ENCODE assay signal across 9 mouse cellular contexts in genomic region chr9:49961965-49962364, GRCm38 (mm10).
A peak's percentile ranks its signal among the peaks of the same experiment; 100 is the strongest.
DNase-seq lines count a peak whose midpoint lies in the region; ATAC-seq lines count a peak whose summit lies in the region.
"Had no signal": no experiment of that assay in that cellular context is flagged by ENCODE, and none has a peak within 500 bp of the region (broad histone marks: within the 10 kb centered on the region; RNA-seq: fewer than 3 reads in every experiment).

No protein-coding gene starts in this region.

- H3K9ac ChIP-seq in kidney, embryonic 15.5 days: no peak overlapping the region
- H3K9ac ChIP-seq: liver, embryonic 14.5 days had no signal

- peaks cover 48% of the 10 kb centered on the region for H3K4me1 ChIP-seq in kidney, embryonic 15.5 days

- 26% methylated on average over 3 of the region's 3 CpGs for WGBS in kidney, embryonic 15.5 days

- no peak overlapping the region for H3K4me3 ChIP-seq in kidney, embryonic 15.5 days (replicated peaks)

- intact Hi-C loops in left cerebral cortex, postnatal 36 days (cut with DNase I): no loop called here

- no peaks in the 10 kb centered on the region for H3K36me3 ChIP-seq in kidney, embryonic 15.5 days

- ATAC-seq in kidney, embryonic 15.5 days (replicated peaks; ENCODE audit: low FRiP score): peak; percentile 78

- peak; percentile 46 to 79 for DNase-seq in adrenal gland, adult (ENCODE audit: inconsistent age in 2 of 2, low spot score in 1 of 2)
- no peak for DNase-seq in adrenal gland, postnatal 4 days (ENCODE audit: low spot score in 2 of 2)
- peak; percentile 49 for DNase-seq in right cerebral cortex, postnatal 10 days (ENCODE audit: low spot score in 2 of 2)
- DNase-seq in right cerebral cortex, postnatal 14 days: no peak
- DNase-seq in retina, embryonic 14.5 days (ENCODE audit: low spot score): peak; percentile 73
- no peak for DNase-seq in left cerebral cortex, postnatal 36 days (ENCODE audit: low spot score in 2 of 2)
- no peak for DNase-seq in heart, adult 18-20 months

- no peaks in the 10 kb centered on the region for H3K27me3 ChIP-seq in kidney, embryonic 15.5 days

- H3K4me2 ChIP-seq in kidney, embryonic 15.5 days: peak overlapping the region; percentile 2; the same call in 1 of the 2 replicates

- peak overlapping the region; percentile 61 for H3K27ac ChIP-seq in kidney, embryonic 15.5 days
- H3K27ac ChIP-seq: liver, embryonic 14.5 days had no signal

- no peaks in the 10 kb centered on the region for H3K9me3 ChIP-seq in kidney, embryonic 15.5 days (replicated peaks)

Comparison
In these comparisons a context has a peak if more than half of its experiments do, and no peak if none do; other contexts are left out.
1. DNase-seq: peak in adrenal gland, adult (2 of 2), right cerebral cortex, postnatal 10 days (2 of 2) and retina, embryonic 14.5 days (single experiment); none in adrenal gland, postnatal 4 days (0 of 2), right cerebral cortex, postnatal 14 days (single experiment), left cerebral cortex, postnatal 36 days (0 of 2) and heart, adult 18-20 months (0 of 2).